Comparison of ENCODE assay signal across 8 mouse cellular contexts in the genomic region with DNA sequence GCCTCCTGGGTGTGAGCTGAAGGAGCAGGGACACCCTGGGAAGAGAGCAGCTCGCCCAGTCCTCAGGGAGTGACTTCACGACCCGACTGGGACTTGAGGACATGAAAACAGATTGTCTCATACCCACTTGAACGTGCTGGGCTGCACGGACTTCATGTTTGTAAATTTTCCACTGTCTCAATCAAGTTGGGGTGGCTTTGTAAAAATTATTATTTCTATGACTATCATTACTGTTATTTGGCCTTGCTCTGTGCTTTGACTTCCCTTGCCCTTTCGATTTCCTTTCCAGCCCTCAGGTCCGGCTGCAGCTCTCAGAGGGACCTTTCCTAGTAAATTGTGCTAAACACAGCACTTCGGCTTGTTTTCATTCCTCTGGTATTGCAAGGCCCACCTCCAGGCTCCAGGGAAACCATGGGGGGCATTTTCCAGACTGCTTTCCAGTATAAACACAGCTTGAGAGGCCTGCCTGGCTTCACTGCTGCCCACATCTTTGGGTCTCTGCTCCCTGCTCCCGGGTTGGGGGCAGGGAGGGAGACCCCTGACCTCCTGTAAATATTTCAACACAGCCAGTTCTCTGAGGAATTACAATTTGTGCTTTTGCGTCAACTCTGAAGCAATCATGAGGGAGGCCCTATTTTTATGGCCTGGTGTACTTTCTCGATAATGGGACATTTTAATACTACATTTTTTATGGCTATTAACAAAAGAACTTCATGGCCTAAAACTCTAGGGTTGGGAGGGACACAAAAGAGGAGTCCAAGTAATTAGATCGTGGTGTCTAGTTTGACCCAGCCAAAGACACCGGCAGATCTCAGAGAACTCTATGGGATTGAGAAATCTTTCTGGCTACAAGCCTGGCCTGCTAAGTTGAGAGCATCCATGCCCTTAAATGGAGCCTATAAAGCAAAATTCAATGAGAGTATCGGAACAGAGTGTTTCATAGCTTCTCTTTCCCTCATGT.
DNase-seq lines count a peak whose midpoint lies in the region; ATAC-seq lines count a peak whose summit lies in the region.

No protein-coding gene starts in this region.

- WGBS in heart, embryonic 15.5 days, result 53% methylated on average over 14 of the region's 14 CpGs
- WGBS in limb, embryonic 10.5 days, result 58% methylated on average over 14 of the region's 14 CpGs
- WGBS in neural tube, embryonic 11.5 days, result 55% methylated on average over 14 of the region's 14 CpGs

- H3K27ac ChIP-seq in heart, embryonic 15.5 days, result peak overlapping the region; percentile 53; the same call in 1 of the 2 replicates
- H3K27ac ChIP-seq in limb, embryonic 10.5 days, result peak overlapping the region; percentile 72
- 0 out of 2 replicates have a peak overlapping the region, but pooled peaks have one; percentile 20 for H3K27ac ChIP-seq in neural tube, embryonic 11.5 days (ENCODE audit: low read depth, low read length)

- peak; percentile 35 for DNase-seq in urinary bladder, postnatal 25 days (ENCODE audit: low spot score)
- no peak for DNase-seq in urinary bladder, adult 2 months (ENCODE audit: low spot score)
- no peak for DNase-seq in limb, embryonic 10.5 days (ENCODE audit: low spot score)
- DNase-seq in neural tube, embryonic 11.5 days (ENCODE audit: low spot score), result no peak
- no peak for DNase-seq in cerebellum, adult 9-10 months
- DNase-seq in thymus, adult 18-20 months, result no peak
- no peak for DNase-seq in spleen, postnatal 10 days (ENCODE audit: low spot score in 2 of 2)

- no peaks in the 10 kb centered on the region for H3K36me3 ChIP-seq in heart, embryonic 15.5 days
- no peaks in the 10 kb centered on the region for H3K36me3 ChIP-seq in limb, embryonic 10.5 days
- H3K36me3 ChIP-seq in neural tube, embryonic 11.5 days (ENCODE audit: control insufficient read depth, insufficient read depth, low read length), result no peaks in the 10 kb centered on the region

- ATAC-seq in heart, embryonic 15.5 days (replicated peaks; ENCODE audit: insufficient number of reproducible peaks, insufficient read depth, low FRiP score, low read depth), result no peak; the same call in 1 of the 2 replicates
- ATAC-seq in neural tube, embryonic 11.5 days (ENCODE audit: insufficient read depth, low FRiP score, low TSS enrichment), result no peak

- no peaks in the 10 kb centered on the region for H3K9me3 ChIP-seq in heart, embryonic 15.5 days (replicated peaks)
- no peaks in the 10 kb centered on the region for H3K9me3 ChIP-seq in limb, embryonic 10.5 days (replicated peaks)
- H3K9me3 ChIP-seq in neural tube, embryonic 11.5 days (ENCODE audit: control insufficient read depth, low read length), result no peaks in the 10 kb centered on the region

- H3K9ac ChIP-seq in heart, embryonic 15.5 days, result no peak overlapping the region
- H3K9ac ChIP-seq in neural tube, embryonic 11.5 days (ENCODE audit: low read length), result no peak overlapping the region

- H3K27me3 ChIP-seq in heart, embryonic 15.5 days, result no peaks in the 10 kb centered on the region
- H3K27me3 ChIP-seq in limb, embryonic 10.5 days (ENCODE audit: low read depth, poor library complexity, severe bottlenecking), result no peaks in the 10 kb centered on the region
- no peaks in the 10 kb centered on the region for H3K27me3 ChIP-seq in neural tube, embryonic 11.5 days (ENCODE audit: control insufficient read depth, insufficient read depth, low read length)

- 0 out of 2 replicates have a peak, but pooled peaks cover 5% of the 10 kb centered on the region for H3K4me1 ChIP-seq in heart, embryonic 15.5 days (replicated peaks)
- peaks cover 49% of the 10 kb centered on the region for H3K4me1 ChIP-seq in limb, embryonic 10.5 days
- H3K4me1 ChIP-seq in neural tube, embryonic 11.5 days (ENCODE audit: control insufficient read depth, insufficient read depth, low read length), result peaks cover 8% of the 10 kb centered on the region

- no peak overlapping the region for H3K4me3 ChIP-seq in heart, embryonic 15.5 days
- H3K4me3 ChIP-seq in limb, embryonic 10.5 days, result no peak overlapping the region
- H3K4me3 ChIP-seq in neural tube, embryonic 11.5 days (ENCODE audit: low read depth, low read length), result no peak overlapping the region

- no peak overlapping the region for H3K4me2 ChIP-seq in heart, embryonic 15.5 days
- no peak overlapping the region for H3K4me2 ChIP-seq in neural tube, embryonic 11.5 days (ENCODE audit: low read depth)

Comparison
In these comparisons a context has a peak if more than half of its experiments do, and no peak if none do; other contexts are left out.
1. H3K27ac ChIP-seq: peak in every context shown above with its lines; median percentile 72 in limb, embryonic 10.5 days; 53 in heart, embryonic 15.5 days; 20 in neural tube, embryonic 11.5 days.